Mouse (Mus musculus) cortical plate, adult 2 months (tissue): Measurements from ENCODE around the gene Zbtb22. TPM values are rescaled to one million over a fixed set of nuclear protein-coding genes. Genes with fewer than 3 reads are reported as not detected.

Source experiments
- H3K27ac ChIP-seq: fragments of 200-500 bp; 2 replicates; pipeline ENCODE4 v1.5.1; 2012; ENCODE audit warnings: low read length, control low read depth, inconsistent platforms; ENCODE audit not compliant: insufficient read depth
- H3K4me1 ChIP-seq: fragments of 200-500 bp; 2 replicates; pipeline ENCODE4 v1.6.1; 2011; ENCODE audit warnings: low read length; ENCODE audit not compliant: control insufficient read depth, insufficient read depth
- H3K4me3 ChIP-seq: fragments of 200-500 bp; 2 replicates; pipeline ENCODE4 v1.5.1; 2011; ENCODE audit warnings: mild to moderate bottlenecking, low read length, control low read depth; ENCODE audit not compliant: insufficient read depth
- CTCF ChIP-seq: fragments of 200-500 bp; IDR thresholded peaks from 2 replicates; pipeline ENCODE4 v1.5.1; 2011; ENCODE audit warnings: mild to moderate bottlenecking, control low read depth, low read length; ENCODE audit not compliant: insufficient read depth; ENCODE audit errors: extremely low read depth
- POLR2A ChIP-seq: fragments of 200-500 bp; IDR thresholded peaks from 2 replicates; pipeline ENCODE4 v1.6.1; 2011; ENCODE audit warnings: mild to moderate bottlenecking, low read length, control low read depth; ENCODE audit not compliant: insufficient read depth; ENCODE audit errors: extremely low read depth
- polyA plus RNA-seq: library from polyadenylated mRNA; depleted of rRNA; stranded (reverse); fragments of >200 nt; gene quantifications from 2 replicates; pipeline ENCODE4 v1.2.3, GENCODE M21; 2012

Gene Zbtb22
- polyA plus RNA-seq, 1 experiment, result 33.5 TPM

- TF ChIP-seq POLR2A (no peak), CTCF (no peak)
- no peak overlapping the region for H3K27ac ChIP-seq
Measured at GRCm38 (mm10) chr17:33931947-33932346, 16.2 kb downstream of the Zbtb22 start.

GRCm38 (mm10) chr17:33932448-33932847 is 16.7 kb downstream of the Zbtb22 start:
- Histone ChIP-seq H3K27ac (no peak overlapping the region), H3K4me3 (no peak overlapping the region), H3K4me1 (no peaks in the 10 kb centered on the region)
- TF ChIP-seq POLR2A, result no peak
- no peak for TF ChIP-seq CTCF

More at GRCm38 (mm10) chr17:33931947-33932346, 16.2 kb downstream of the Zbtb22 start:
- Histone ChIP-seq H3K4me1 (no peaks in the 10 kb centered on the region), H3K4me3 (no peak overlapping the region)

GRCm38 (mm10) chr17:33932970-33933369 is 17.3 kb downstream of the Zbtb22 start:
- Histone ChIP-seq H3K27ac (no peak overlapping the region), H3K4me1 (no peaks in the 10 kb centered on the region), H3K4me3 (no peak overlapping the region)
- no peak for TF ChIP-seq CTCF

GRCm38 (mm10) chr17:33935422-33936055 is 19.8 kb downstream of the Zbtb22 start:
- H3K27ac ChIP-seq, result no peak overlapping the region
- no peaks in the 10 kb centered on the region for H3K4me1 ChIP-seq
- no peak for TF ChIP-seq POLR2A
- no peak overlapping the region for H3K4me3 ChIP-seq

- no peaks in the 10 kb centered on the region for H3K4me1 ChIP-seq
- H3K4me3 ChIP-seq, result no peak overlapping the region
- TF ChIP-seq POLR2A (no peak), CTCF (no peak)
- no peak overlapping the region for H3K27ac ChIP-seq
Measured at GRCm38 (mm10) chr17:33936993-33937392, 21.3 kb downstream of the Zbtb22 start.

GRCm38 (mm10) chr17:33938783-33939182 is 23.1 kb downstream of the Zbtb22 start:
- no peak overlapping the region for H3K27ac ChIP-seq
- H3K4me1 ChIP-seq, result no peaks in the 10 kb centered on the region
- TF ChIP-seq POLR2A, result no peak
- no peak for TF ChIP-seq CTCF
- H3K4me3 ChIP-seq, result no peak overlapping the region; the same call in 1 of the 2 replicates

- TF ChIP-seq POLR2A, result peak; percentile 46; the same call in 1 of the 2 replicates
- no peak for TF ChIP-seq CTCF
- no peaks in the 10 kb centered on the region for H3K4me1 ChIP-seq
- peak within 1 kb of the TSS; percentile 53; the same call in 1 of the 2 replicates for H3K27ac ChIP-seq
- peak within 1 kb of the TSS; percentile 56 for H3K4me3 ChIP-seq
Measured at GRCm38 (mm10) chr17:33940206-33940805, 24.6 kb downstream of the Zbtb22 start, which contains the start of the genes Pfdn6 and Wdr46. TSS of gene Pfdn6 (minus strand) at chr17:33940343. TSS of gene Wdr46 (plus strand) at chr17:33940660.

GRCm38 (mm10) chr17:33940981-33941380 is 25.3 kb downstream of the Zbtb22 start:
- Histone ChIP-seq H3K27ac (no peak overlapping the region), H3K4me3 (peak overlapping the region; percentile 56)
- TF ChIP-seq POLR2A (no peak), CTCF (no peak)

GRCm38 (mm10) chr17:33941381-33941780 is 25.7 kb downstream of the Zbtb22 start:
- Histone ChIP-seq H3K4me1 (no peaks in the 10 kb centered on the region), H3K27ac (no peak overlapping the region), H3K4me3 (peak overlapping the region; percentile 56)
- TF ChIP-seq CTCF, result no peak
- TF ChIP-seq POLR2A, result no peak

More at GRCm38 (mm10) chr17:33940981-33941380, 25.3 kb downstream of the Zbtb22 start:
- no peaks in the 10 kb centered on the region for H3K4me1 ChIP-seq

GRCm38 (mm10) chr17:33943454-33943853 is 27.8 kb downstream of the Zbtb22 start:
- no peak overlapping the region for H3K4me3 ChIP-seq
- no peak overlapping the region for H3K27ac ChIP-seq
- no peaks in the 10 kb centered on the region for H3K4me1 ChIP-seq
- TF ChIP-seq POLR2A, result no peak
- no peak for TF ChIP-seq CTCF
